Mouse (Mus musculus) thymus, postnatal 25 days (tissue): ENCODE data around the gene Tars.

Experiments used
- DNase-seq: peaks from one replicate; pipeline ENCODE4 v3.0.0; 2022

The Tars gene

GRCm38 (mm10) chr15:11360888-11361287 lies 38.6 kb downstream of the Tars start:
- no peak for DNase-seq

GRCm38 (mm10) chr15:11357501-11357900 lies 42.0 kb downstream of the Tars start:
- DNase-seq, result no peak

GRCm38 (mm10) chr15:11355865-11356264 lies 43.6 kb downstream of the Tars start:
- DNase-seq, result no peak

GRCm38 (mm10) chr15:11339467-11340180 lies 59.8 kb downstream of the Tars start:
- no peak for DNase-seq
